Mouse (Mus musculus) liver, embryonic 15.5 days (tissue): ENCODE data around the gene Usp4. TPM values are rescaled to one million over a fixed set of nuclear protein-coding genes. Genes with fewer than 3 reads are reported as not detected.

Experiments used
- ATAC-seq: fragments of 200-750 bp; cut with Nextera tagmentation; 2 replicates; pipeline ENCODE4 v1.8.0; 2017; ENCODE audit warnings: moderate number of reproducible peaks, mild to moderate bottlenecking, moderate library complexity; ENCODE audit not compliant: insufficient read depth
- H3K27ac ChIP-seq: fragments of 300-500 bp; sonication (generic); replicated peaks from 2 replicates; pipeline ENCODE4 v1.5.1; 2015; ENCODE audit warnings: mild to moderate bottlenecking, inconsistent platforms
- H3K27me3 ChIP-seq: fragments of 300-500 bp; sonication (generic); 2 replicates; pipeline ENCODE4 v1.6.1; 2015; ENCODE audit warnings: mild to moderate bottlenecking, inconsistent platforms
- H3K36me3 ChIP-seq: fragments of 300-500 bp; sonication (generic); replicated peaks from 2 replicates; pipeline ENCODE4 v1.6.1; 2015; ENCODE audit warnings: moderate library complexity, mild to moderate bottlenecking, inconsistent platforms
- H3K4me1 ChIP-seq: fragments of 300-500 bp; sonication (generic); replicated peaks from 2 replicates; pipeline ENCODE4 v1.6.1; 2015; ENCODE audit warnings: inconsistent platforms
- H3K4me2 ChIP-seq: fragments of 300-500 bp; sonication (generic); 2 replicates; pipeline ENCODE4 v1.6.1; 2015; ENCODE audit warnings: moderate library complexity, mild to moderate bottlenecking, inconsistent platforms
- H3K4me3 ChIP-seq: fragments of 300-500 bp; sonication (generic); replicated peaks from 2 replicates; pipeline ENCODE4 v1.5.1; 2015; ENCODE audit warnings: mild to moderate bottlenecking, inconsistent platforms
- H3K9ac ChIP-seq: fragments of 300-500 bp; sonication (generic); 2 replicates; pipeline ENCODE4 v1.6.1; 2015; ENCODE audit warnings: moderate library complexity, mild to moderate bottlenecking, inconsistent platforms
- H3K9me3 ChIP-seq: fragments of 300-500 bp; sonication (generic); replicated peaks from 2 replicates; pipeline ENCODE4 v1.6.1; 2016; ENCODE audit warnings: inconsistent platforms
- WGBS: fragments of 180-500 bp; shearing (Covaris S2); methylation state at CpG from one replicate; pipeline ENCODE4 v1.1.7; 2015; ENCODE audit warnings: mixed read lengths; ENCODE audit not compliant: insufficient replicate concordance; 5-methylcytosine and 5-hydroxymethylcytosine counted together
- polyA plus RNA-seq: library from polyadenylated mRNA; unstranded; fragments of >200 nt; fragmentation: Nextera tagmentation; extraction: Ambion mirVana; gene quantifications from 2 replicates; pipeline ENCODE4 v1.2.1, GENCODE M21; 2015

The Usp4 gene
- polyA plus RNA-seq, 1 experiment from 2014 or later: 65.1 TPM

DNA sequence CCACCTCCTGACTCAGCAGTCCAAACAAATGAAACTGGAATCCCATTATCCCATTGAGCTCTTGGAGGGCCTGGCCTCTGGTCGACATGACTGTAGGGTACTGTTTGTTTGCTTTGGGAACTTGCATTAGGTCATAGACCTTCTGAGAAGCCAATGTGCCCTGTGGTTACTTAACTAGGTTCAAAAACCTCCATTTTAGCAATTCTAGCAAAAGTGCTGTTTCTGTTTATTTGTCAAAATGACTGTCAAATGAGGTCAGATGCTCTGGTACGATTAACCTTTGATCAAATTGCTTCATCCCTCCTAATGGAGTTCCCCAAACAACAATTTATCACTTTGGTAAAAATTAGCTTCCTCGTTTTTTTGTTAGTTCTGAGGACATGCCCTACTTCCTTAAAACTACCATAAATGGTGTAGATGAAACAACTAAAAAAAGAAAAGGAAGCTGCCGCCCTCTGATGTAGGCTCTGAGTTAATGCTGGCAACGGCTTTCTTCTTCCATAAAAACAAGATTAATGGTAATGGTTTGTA, 5.3 kb upstream of the Usp4 start:
- peak overlapping the region; percentile 67 for H3K9ac ChIP-seq

DNA sequence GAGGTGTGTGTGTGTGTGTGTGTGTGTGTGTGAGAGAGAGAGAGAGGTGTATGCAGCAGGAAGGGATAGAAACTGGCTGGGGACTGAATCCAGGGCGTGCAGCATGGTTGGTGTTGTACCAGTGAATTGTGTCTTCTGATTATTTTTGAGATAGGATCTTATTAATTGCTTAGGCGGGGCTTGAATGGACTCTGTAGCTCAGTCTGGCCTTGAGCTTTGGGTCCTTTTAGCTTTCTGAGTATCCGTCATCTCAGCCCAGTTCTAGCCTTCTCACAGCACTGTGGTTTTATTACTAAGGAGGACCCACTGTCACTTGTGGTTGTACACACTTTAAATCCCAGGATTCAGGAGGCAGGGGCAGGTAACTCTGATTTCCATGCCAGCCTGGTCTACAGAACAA, 4.3 kb upstream of the Usp4 start:
- H3K36me3 ChIP-seq: peaks cover 23% of the 10 kb centered on the region

More for the DNA sequence above, 5.3 kb upstream of the Usp4 start:
- H3K36me3 ChIP-seq: peaks cover 32% of the 10 kb centered on the region
- H3K4me1 ChIP-seq: peaks cover 81% of the 10 kb centered on the region
- no peaks in the 10 kb centered on the region for H3K27me3 ChIP-seq
- peak overlapping the region; percentile 99 for H3K27ac ChIP-seq
- 5% methylated on average over 5 of the region's 5 CpGs for WGBS
- no peak for ATAC-seq
- no peaks in the 10 kb centered on the region for H3K9me3 ChIP-seq
- H3K4me2 ChIP-seq: peak overlapping the region; percentile 72
- peak overlapping the region; percentile 88 for H3K4me3 ChIP-seq

DNA sequence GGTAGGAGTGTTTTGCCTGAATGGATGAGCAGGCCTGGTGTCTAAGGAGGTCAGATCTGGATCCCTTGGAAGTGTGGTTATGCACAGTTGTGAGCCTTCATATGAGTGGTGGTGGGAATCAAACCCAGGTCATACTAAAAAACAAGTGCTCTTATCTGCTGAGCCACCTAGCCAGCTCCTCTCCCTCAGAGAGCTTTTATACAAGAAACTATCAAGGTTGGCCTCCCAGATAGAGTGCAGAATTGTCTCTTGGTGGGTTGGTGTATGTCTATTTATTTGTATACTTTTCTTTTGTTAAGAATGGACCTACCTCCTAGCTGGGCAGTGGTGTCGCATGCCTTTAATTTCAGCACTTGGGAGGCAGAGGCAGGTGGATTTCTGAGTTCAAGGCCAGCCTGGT, 3.8 kb upstream of the Usp4 start:
- H3K36me3 ChIP-seq: peaks cover 21% of the 10 kb centered on the region
- H3K4me2 ChIP-seq: peak overlapping the region; percentile 72
- ATAC-seq: no peak
- H3K9me3 ChIP-seq: no peaks in the 10 kb centered on the region
- no peak overlapping the region for H3K4me3 ChIP-seq
- H3K4me1 ChIP-seq: peaks cover 71% of the 10 kb centered on the region
- 51% methylated on average over 1 of the region's 1 CpGs for WGBS
- H3K9ac ChIP-seq: peak overlapping the region; percentile 41
- H3K27me3 ChIP-seq: no peaks in the 10 kb centered on the region
- H3K27ac ChIP-seq: peak overlapping the region; percentile 99

More for the DNA sequence above, 4.3 kb upstream of the Usp4 start:
- H3K4me2 ChIP-seq: peak overlapping the region; percentile 72
- peaks cover 72% of the 10 kb centered on the region for H3K4me1 ChIP-seq
- H3K4me3 ChIP-seq: no peak overlapping the region
- ATAC-seq: no peak
- H3K27ac ChIP-seq: peak overlapping the region; percentile 99
- H3K27me3 ChIP-seq: no peaks in the 10 kb centered on the region
- no peaks in the 10 kb centered on the region for H3K9me3 ChIP-seq
- WGBS: 28% methylated on average over 3 of the region's 3 CpGs
- peak overlapping the region; percentile 41 for H3K9ac ChIP-seq

DNA sequence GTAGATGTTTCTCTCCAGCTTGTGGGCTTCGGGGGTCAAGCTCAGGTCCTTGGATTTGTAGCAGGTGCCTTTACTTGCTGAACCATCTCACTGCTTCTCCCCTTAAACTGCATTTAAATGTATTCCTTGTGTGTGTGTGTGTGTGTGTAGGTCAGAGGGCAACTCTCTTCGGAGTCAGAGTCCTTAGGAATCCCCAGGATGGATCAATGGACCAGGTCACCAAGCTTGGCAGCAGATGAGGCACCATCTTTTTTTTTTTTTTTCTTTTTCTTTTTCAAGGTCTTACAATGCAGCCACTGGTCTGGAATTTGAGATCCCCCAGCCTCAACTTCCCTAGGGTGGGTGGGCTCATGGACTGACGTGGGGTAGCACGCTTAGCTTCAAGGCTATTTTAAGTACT, 3.2 kb upstream of the Usp4 start:
- Histone ChIP-seq H3K9ac (peak overlapping the region; percentile 41), H3K4me3 (no peak overlapping the region), H3K36me3 (peaks cover 17% of the 10 kb centered on the region), H3K4me1 (peaks cover 77% of the 10 kb centered on the region), H3K4me2 (peak overlapping the region; percentile 72), H3K27ac (peak overlapping the region; percentile 99), H3K9me3 (no peaks in the 10 kb centered on the region), H3K27me3 (no peaks in the 10 kb centered on the region)
- ATAC-seq: no peak
- WGBS: 75% methylated on average over 4 of the region's 4 CpGs

DNA sequence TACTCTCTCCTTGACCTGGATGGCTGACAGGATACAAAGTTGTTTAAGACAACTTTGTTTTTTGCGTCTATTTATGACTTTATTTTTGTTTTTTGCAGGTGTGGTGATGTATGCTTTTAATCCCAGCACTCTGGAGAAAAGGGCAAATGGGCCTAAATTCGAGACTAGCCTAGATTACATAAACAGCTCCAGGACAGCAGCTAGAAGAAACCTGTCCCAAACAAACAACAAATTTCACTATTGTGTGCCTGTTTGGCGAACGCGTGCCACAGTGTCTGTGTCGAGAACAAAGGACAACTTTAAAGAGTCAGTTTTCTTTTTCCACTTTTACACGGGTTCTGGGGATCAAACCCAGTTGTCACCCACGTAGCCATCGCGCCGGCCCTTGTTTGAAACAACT, 629 bp upstream of the Usp4 start:
- peaks cover 23% of the 10 kb centered on the region for H3K36me3 ChIP-seq
- 4% methylated on average over 11 of the region's 11 CpGs for WGBS
- H3K27ac ChIP-seq: peak overlapping the region; percentile 99
- peak overlapping the region; percentile 97 for H3K4me3 ChIP-seq
- H3K9ac ChIP-seq: peak overlapping the region; percentile 96
- no peak for ATAC-seq
- peaks cover 71% of the 10 kb centered on the region for H3K4me1 ChIP-seq
- H3K4me2 ChIP-seq: peak overlapping the region; percentile 77
- H3K9me3 ChIP-seq: no peaks in the 10 kb centered on the region
- H3K27me3 ChIP-seq: no peaks in the 10 kb centered on the region

DNA sequence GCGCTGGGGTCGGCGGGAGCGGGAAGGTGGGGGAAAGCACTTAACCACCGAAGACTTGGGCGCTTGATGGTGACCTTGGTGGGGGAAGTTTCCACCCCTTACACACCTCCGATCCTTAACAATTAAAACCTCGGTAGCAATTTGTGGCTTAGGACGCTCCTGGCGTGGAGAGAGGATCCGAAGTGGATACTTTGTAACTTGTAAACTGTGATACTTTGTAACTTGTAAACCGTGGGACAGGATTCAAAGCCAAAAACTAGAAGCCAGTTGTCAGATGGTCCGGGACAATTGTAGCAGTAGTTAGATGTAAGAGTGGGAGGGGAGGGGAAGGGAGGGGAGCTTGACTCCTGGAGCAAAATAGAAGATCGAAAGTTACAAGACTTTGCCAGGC, 632 bp downstream of the Usp4 start:
- Histone ChIP-seq H3K9me3 (no peaks in the 10 kb centered on the region), H3K4me1 (peaks cover 59% of the 10 kb centered on the region), H3K36me3 (peaks cover 36% of the 10 kb centered on the region), H3K27me3 (no peaks in the 10 kb centered on the region), H3K4me3 (peak overlapping the region; percentile 97), H3K27ac (peak overlapping the region; percentile 99), H3K9ac (peak overlapping the region; percentile 96), H3K4me2 (peak overlapping the region; percentile 77)
- ATAC-seq: no peak
- WGBS: 2% methylated on average over 14 of the region's 14 CpGs

DNA sequence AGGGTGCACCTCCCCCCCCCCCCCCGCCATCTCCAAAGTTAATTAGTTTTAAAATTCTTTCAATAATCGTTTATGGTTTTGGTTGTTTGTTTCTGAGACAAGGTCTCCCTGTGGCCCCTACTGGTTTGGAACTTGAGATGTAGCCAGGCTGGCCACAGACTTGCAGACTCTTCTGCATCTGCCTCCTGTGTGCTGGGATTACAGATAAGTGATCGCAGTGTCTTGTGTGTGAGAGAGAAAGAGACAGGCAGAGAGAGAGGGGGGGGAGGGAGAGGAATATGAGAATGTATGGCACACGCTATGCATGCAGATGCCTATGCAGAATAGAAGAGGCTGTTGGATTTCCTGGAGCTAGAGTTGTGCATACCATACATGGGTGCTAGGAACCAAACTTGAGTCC, 2.1 kb downstream of the Usp4 start:
- ATAC-seq: no peak
- H3K9ac ChIP-seq: peak overlapping the region; percentile 96
- WGBS: 32% methylated on average over 4 of the region's 4 CpGs

DNA sequence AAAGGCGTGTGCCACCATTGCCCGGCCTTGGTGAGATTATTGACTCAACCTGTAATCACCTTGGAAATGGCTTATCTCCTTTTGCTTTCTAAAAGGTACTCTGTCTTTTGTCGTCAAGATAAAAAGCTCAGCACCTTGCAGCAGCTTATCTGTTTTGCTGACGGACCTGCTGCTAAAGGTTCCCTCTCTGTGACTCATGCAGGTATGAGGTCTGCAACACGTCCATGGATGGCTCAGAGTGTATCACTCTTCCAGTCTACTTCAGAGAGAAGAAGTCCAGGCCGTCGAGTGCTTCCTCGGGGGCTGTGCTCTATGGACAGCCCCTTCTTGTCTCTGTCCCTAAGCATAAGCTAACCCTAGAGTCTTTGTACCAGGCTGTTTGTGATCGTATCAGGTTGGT, 30.6 kb downstream of the Usp4 start:
- Histone ChIP-seq H3K4me3 (no peak overlapping the region), H3K27ac (no peak overlapping the region), H3K9me3 (no peaks in the 10 kb centered on the region), H3K4me2 (no peak overlapping the region), H3K9ac (no peak overlapping the region), H3K36me3 (peaks cover 95% of the 10 kb centered on the region), H3K27me3 (no peaks in the 10 kb centered on the region), H3K4me1 (no peaks in the 10 kb centered on the region)
- no peak for ATAC-seq
- WGBS: 71% methylated on average over 9 of the region's 9 CpGs

More for the DNA sequence above, 2.1 kb downstream of the Usp4 start:
- H3K36me3 ChIP-seq: peaks cover 50% of the 10 kb centered on the region
- peak overlapping the region; percentile 77 for H3K4me2 ChIP-seq
- peak overlapping the region; percentile 99 for H3K27ac ChIP-seq
- no peaks in the 10 kb centered on the region for H3K27me3 ChIP-seq
- H3K4me3 ChIP-seq: peak overlapping the region; percentile 97
- H3K9me3 ChIP-seq: no peaks in the 10 kb centered on the region
- peaks cover 44% of the 10 kb centered on the region for H3K4me1 ChIP-seq

DNA sequence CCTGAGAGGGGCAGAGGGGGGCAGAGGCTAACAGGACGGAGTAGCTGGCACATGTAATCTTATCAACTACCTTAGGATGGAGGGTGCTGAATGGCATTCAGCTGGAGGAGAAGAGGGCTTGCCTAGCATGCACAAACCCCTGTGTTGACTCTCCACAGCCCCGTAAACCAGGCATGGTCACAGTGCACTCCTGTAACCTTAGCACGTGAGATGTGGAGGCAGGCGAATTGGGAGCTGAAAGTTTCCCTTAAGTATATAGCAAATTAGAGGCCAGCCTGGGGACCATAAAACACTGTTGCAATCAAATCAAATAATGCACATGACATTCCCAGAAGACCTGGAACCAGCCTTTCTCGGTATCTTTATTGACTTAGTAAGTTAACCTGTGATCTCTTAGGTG, 31.1 kb downstream of the Usp4 start:
- Histone ChIP-seq H3K9ac (no peak overlapping the region), H3K27me3 (no peaks in the 10 kb centered on the region), H3K4me2 (no peak overlapping the region), H3K9me3 (no peaks in the 10 kb centered on the region), H3K4me3 (no peak overlapping the region), H3K4me1 (no peaks in the 10 kb centered on the region), H3K27ac (no peak overlapping the region), H3K36me3 (peaks cover 95% of the 10 kb centered on the region)
- ATAC-seq: no peak
- WGBS: 81% methylated on average over 5 of the region's 5 CpGs

DNA sequence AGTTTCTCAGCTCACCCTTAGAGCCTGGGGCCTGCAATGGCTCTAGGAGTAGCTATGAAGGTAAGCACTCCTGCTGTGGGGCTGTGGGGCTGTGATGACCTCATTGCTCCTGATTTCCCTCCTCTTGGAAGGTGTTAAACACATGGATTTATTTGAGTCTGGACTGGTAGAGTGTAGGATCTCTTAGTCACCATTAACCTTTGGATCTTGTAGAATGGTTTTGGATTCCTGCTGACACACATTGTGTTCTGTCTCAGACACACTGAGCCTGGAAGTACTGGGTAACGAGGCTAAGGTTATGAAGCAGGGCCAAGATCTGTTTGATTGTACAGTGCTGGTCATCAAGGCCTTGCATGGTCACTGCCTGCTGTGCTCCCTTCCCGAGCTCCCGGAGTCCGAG, 31.6 kb downstream of the Usp4 start:
- no peak for ATAC-seq
- WGBS: 92% methylated on average over 4 of the region's 4 CpGs
- Histone ChIP-seq H3K9me3 (no peaks in the 10 kb centered on the region), H3K4me1 (no peaks in the 10 kb centered on the region), H3K27ac (no peak overlapping the region), H3K4me3 (no peak overlapping the region), H3K36me3 (peaks cover 95% of the 10 kb centered on the region), H3K9ac (no peak overlapping the region), H3K4me2 (no peak overlapping the region), H3K27me3 (no peaks in the 10 kb centered on the region)

DNA sequence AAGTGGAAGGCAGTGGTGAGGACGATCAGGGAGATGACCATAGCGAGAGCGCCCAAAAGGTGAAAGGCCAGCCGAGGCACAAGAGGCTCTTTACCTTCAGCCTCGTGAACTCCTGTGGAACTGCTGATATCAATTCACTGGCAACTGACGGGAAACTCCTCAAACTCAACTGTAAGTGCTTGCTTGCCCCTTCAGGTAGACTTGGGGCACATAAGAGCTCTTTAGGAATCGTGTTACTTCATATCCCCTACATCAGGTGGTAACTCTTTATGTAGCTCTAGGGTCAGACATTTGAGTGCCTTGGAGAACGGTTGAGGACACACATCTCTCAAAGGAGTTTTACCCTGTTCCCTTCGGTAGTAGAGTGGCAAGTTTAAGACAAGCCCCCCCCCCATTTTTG, 33.7 kb downstream of the Usp4 start:
- no peaks in the 10 kb centered on the region for H3K4me1 ChIP-seq
- no peaks in the 10 kb centered on the region for H3K27me3 ChIP-seq
- H3K4me3 ChIP-seq: no peak overlapping the region
- no peak overlapping the region for H3K4me2 ChIP-seq
- H3K9ac ChIP-seq: no peak overlapping the region
- H3K27ac ChIP-seq: no peak overlapping the region
- no peak for ATAC-seq
- H3K36me3 ChIP-seq: peaks cover 96% of the 10 kb centered on the region
- no peaks in the 10 kb centered on the region for H3K9me3 ChIP-seq
- 88% methylated on average over 9 of the region's 9 CpGs for WGBS

DNA sequence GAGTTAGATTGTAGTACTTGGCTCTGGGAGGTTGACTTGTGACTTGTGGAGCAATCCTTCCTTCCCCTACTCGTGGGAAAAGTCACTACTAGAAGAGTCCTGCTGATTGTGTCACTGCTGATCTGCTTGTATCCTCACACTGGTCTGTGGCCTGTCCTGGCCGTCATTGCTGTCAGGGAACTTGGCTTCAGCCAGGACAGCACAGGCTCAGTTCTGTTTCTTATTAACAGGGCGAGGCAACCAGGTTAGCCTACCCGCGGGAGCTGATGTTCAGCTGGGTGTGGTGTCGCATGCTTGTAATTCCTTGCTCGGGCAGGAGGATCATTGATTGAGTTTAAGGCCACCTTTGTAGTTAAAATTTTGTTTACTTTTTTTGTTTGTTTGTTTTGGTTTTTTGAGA, 37.4 kb downstream of the Usp4 start:
- ATAC-seq: no peak
- Histone ChIP-seq H3K4me2 (no peak overlapping the region), H3K4me3 (no peak overlapping the region), H3K4me1 (no peaks in the 10 kb centered on the region), H3K9ac (no peak overlapping the region), H3K27me3 (no peaks in the 10 kb centered on the region), H3K9me3 (no peaks in the 10 kb centered on the region), H3K27ac (no peak overlapping the region), H3K36me3 (peaks cover 97% of the 10 kb centered on the region)
- WGBS: 77% methylated on average over 7 of the region's 7 CpGs
